Mouse (Mus musculus): ENCODE data around the gene Hmox2.

Hmox2 gene

GRCm38 (mm10) chr16:4785706-4786105 lies 59.5 kb downstream of the Hmox2 start:
- no peak for DNase-seq

- DNase-seq = no peak
These were observed 62.0 kb downstream of the Hmox2 start for GRCm38 (mm10) chr16:4788176-4788575.

- DNase-seq = no peak
These were observed 63.2 kb downstream of the Hmox2 start for GRCm38 (mm10) chr16:4789311-4789768.

- DNase-seq = peak; percentile 96
These were observed 63.8 kb downstream of the Hmox2 start, which contains the start of gene Cdip1 for GRCm38 (mm10) chr16:4789810-4790559. Gene Cdip1 (minus strand): TSS chr16:4790292.

- no peak for DNase-seq
These were observed 65.2 kb downstream of the Hmox2 start for GRCm38 (mm10) chr16:4791332-4791731.

- no peak for DNase-seq
These were observed 70.5 kb downstream of the Hmox2 start for GRCm38 (mm10) chr16:4796631-4797030.
